Mouse (Mus musculus) liver, postnatal 0 days (tissue): ENCODE results near the gene Rbfox3.

Experiments used
- CTCF ChIP-seq: sonication (generic); IDR thresholded peaks from 2 replicates; pipeline ENCODE4 v1.5.1; 2016; ENCODE audit warnings: antibody characterized with exemption, low read depth
- EP300 ChIP-seq: IDR thresholded peaks from 2 replicates; pipeline ENCODE4 v1.6.1; 2016; ENCODE audit warnings: antibody characterized with exemption, low read depth, mild to moderate bottlenecking

- TF ChIP-seq CTCF (no peak), EP300 (no peak)
Observed at GRCm38 (mm10) chr11:118745279-118745678, 166.1 kb downstream of the Rbfox3 start.
